Mouse (Mus musculus) thymus, postnatal 10 days (tissue): ENCODE data around the gene Cux1.

Source experiments
- DNase-seq, 2 experiments: peaks; one replicate each; pipeline ENCODE4 v3.0.0; 2021; ENCODE audit warnings: low spot score in 2 of 2

Gene Cux1

GRCm38 (mm10) chr5:136201832-136202231, 365.5 kb downstream of the Cux1 start:
- peak in 1 of 2 experiments; percentile 51 for DNase-seq

GRCm38 (mm10) chr5:136199526-136199925, 367.8 kb downstream of the Cux1 start:
- DNase-seq = no peak

GRCm38 (mm10) chr5:136198474-136199391, 368.6 kb downstream of the Cux1 start, which contains the start of gene Prkrip1:
Gene Prkrip1 (minus strand): TSS chr5:136198963.
- DNase-seq = peak; percentile 85 to 94
